Mouse (Mus musculus): ENCODE results near the gene Elmsan1. TPM values are rescaled to one million over a fixed set of nuclear protein-coding genes. Genes with fewer than 3 reads are reported as not detected.

Elmsan1 gene
- polyA plus RNA-seq, 1 experiment: 25.9 TPM

DNA sequence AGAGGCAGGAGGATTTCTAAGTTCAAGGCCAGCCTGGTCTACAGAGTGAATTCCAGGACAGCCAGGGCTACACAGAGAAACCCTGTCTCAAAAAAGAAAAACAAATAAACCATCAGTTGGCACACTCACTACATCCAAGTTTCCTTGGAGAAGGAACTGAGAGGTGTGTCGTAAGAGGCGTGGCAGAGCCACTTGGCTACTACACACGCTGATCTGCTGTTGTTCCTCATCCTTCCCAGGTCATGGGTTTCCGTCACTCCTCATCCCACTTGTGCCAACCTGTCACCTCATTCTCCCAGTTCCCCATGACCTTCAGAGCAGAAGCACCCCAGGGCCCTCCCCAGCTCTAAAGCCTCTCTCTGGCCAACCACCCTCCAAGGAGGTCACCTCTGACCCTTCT is 17.5 kb downstream of the Elmsan1 start:
- Histone ChIP-seq H3K27me3 (ENCODE audit: control insufficient read depth, insufficient read depth, low read length) (no peaks in the 10 kb centered on the region), H3K4me1 (ENCODE audit: control insufficient read depth, insufficient read depth, insufficient read length, low read length) (peaks cover 29% of the 10 kb centered on the region), H3K36me3 (ENCODE audit: control insufficient read depth, insufficient read depth, low read length) (no peaks in the 10 kb centered on the region), H3K4me3 (ENCODE audit: low read depth, low read length) (no peak overlapping the region), H3K27ac (ENCODE audit: insufficient read depth, low read depth, low read length) (no peak overlapping the region)
- 9% methylated on average over 4 of the region's 4 CpGs for WGBS
- no peak for TF ChIP-seq POLR2A (IDR thresholded peaks at IDR 0.05; ENCODE audit: low read depth, low read length)
- no peak for TF ChIP-seq CTCF (IDR thresholded peaks at IDR 0.05; ENCODE audit: extremely low read depth, insufficient read length, insufficient replicate concordance, low read depth, low read length)

DNA sequence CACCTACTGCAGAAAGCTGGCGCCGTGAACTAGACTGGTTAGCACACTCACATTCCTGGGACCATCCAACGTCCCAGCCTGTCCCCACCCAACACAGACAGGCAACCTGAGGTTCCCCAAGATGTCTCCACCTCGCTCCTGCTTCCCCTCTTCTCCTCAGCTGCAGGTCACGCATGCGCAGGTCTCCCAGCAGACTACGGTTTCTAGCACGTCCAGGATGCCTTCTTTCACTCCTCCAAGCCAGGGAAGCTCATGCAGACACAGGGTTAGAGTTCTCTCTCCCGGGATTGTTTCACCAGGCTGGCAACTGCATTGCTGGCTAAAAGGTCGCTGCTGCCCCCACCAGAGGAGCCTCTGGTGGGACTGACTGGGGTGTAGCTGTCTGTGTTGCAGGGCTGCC is 19.8 kb downstream of the Elmsan1 start:
- no peak overlapping the region for H3K4me3 ChIP-seq (ENCODE audit: low read depth, low read length)
- H3K27me3 ChIP-seq (ENCODE audit: control insufficient read depth, insufficient read depth, low read length): no peaks in the 10 kb centered on the region
- no peak overlapping the region for H3K27ac ChIP-seq (ENCODE audit: insufficient read depth, low read depth, low read length)
- TF ChIP-seq CTCF (IDR thresholded peaks at IDR 0.05; ENCODE audit: extremely low read depth, insufficient read length, insufficient replicate concordance, low read depth, low read length): no peak
- no peak for TF ChIP-seq POLR2A (IDR thresholded peaks at IDR 0.05; ENCODE audit: low read depth, low read length)
- H3K4me1 ChIP-seq (ENCODE audit: control insufficient read depth, insufficient read depth, insufficient read length, low read length): peaks cover 23% of the 10 kb centered on the region
- 78% methylated on average over 10 of the region's 10 CpGs for WGBS
- no peaks in the 10 kb centered on the region for H3K36me3 ChIP-seq (ENCODE audit: control insufficient read depth, insufficient read depth, low read length)

DNA sequence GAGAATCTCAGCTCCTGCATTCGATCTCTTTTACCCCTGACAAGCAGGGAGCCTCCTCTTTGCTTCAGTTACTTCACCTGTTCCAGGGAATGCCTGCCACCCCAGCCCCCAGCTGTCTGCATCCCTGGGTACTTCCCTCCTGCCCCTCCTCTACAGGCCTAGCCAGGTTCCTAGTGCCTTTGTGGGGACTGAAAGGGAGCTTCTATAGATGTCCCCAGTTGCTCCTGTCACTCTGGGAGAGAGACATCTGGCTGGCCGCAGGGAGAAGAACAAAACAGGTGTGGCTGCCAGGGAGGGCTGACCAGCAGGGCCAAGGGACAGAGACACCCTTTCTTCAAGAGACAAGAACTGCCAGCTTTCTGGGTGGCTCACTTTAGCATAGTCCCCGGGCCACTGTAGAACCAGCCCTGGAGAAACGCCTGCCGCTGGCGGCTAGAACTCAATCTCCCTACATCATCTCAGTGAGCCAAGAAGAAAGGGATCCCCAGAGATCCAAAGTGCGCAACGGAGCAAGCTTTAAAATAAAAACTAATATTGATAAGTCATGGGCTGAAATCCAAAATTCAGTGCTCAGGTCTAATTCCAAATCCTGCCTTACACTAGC is 20.5 kb downstream of the Elmsan1 start:
- no peaks in the 10 kb centered on the region for H3K27me3 ChIP-seq (ENCODE audit: control insufficient read depth, insufficient read depth, low read length)
- TF ChIP-seq CTCF (IDR thresholded peaks at IDR 0.05; ENCODE audit: extremely low read depth, insufficient read length, insufficient replicate concordance, low read depth, low read length) (no peak), POLR2A (IDR thresholded peaks at IDR 0.05; ENCODE audit: low read depth, low read length) (no peak)
- no peak overlapping the region for H3K4me3 ChIP-seq (ENCODE audit: low read depth, low read length)
- H3K36me3 ChIP-seq (ENCODE audit: control insufficient read depth, insufficient read depth, low read length): no peaks in the 10 kb centered on the region
- peaks cover 17% of the 10 kb centered on the region for H3K4me1 ChIP-seq (ENCODE audit: control insufficient read depth, insufficient read depth, insufficient read length, low read length)
- no peak overlapping the region for H3K27ac ChIP-seq (ENCODE audit: insufficient read depth, low read depth, low read length)
- WGBS: 44% methylated on average over 8 of the region's 8 CpGs

DNA sequence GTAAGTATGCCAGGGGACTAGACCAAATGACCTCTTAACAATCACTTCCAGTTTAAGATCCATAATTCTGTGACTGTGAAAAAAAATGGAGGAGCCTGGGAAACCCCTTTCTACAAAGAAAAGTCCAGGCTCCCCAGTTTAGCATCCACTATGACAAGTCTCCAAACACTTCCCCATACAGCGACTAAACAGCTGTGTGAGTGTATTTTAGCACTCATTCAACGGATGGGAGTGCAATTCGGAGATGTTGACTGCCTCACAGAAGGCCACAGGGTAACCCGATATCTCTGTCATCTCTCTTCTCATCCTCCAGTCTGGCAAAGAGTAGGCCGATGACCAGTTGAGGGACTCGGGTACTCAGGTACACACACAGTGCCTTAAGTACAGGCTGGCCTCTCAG is 23.5 kb downstream of the Elmsan1 start:
- no peak for TF ChIP-seq CTCF (IDR thresholded peaks at IDR 0.05; ENCODE audit: extremely low read depth, insufficient read length, insufficient replicate concordance, low read depth, low read length)
- TF ChIP-seq POLR2A (IDR thresholded peaks at IDR 0.05; ENCODE audit: low read depth, low read length): no peak
- no peaks in the 10 kb centered on the region for H3K36me3 ChIP-seq (ENCODE audit: control insufficient read depth, insufficient read depth, low read length)
- WGBS: 73% methylated on average over 6 of the region's 6 CpGs
- no peak overlapping the region for H3K4me3 ChIP-seq (ENCODE audit: low read depth, low read length)
- H3K27me3 ChIP-seq (ENCODE audit: control insufficient read depth, insufficient read depth, low read length): no peaks in the 10 kb centered on the region
- no peak overlapping the region for H3K27ac ChIP-seq (ENCODE audit: insufficient read depth, low read depth, low read length)
- peaks cover 22% of the 10 kb centered on the region for H3K4me1 ChIP-seq (ENCODE audit: control insufficient read depth, insufficient read depth, insufficient read length, low read length)

DNA sequence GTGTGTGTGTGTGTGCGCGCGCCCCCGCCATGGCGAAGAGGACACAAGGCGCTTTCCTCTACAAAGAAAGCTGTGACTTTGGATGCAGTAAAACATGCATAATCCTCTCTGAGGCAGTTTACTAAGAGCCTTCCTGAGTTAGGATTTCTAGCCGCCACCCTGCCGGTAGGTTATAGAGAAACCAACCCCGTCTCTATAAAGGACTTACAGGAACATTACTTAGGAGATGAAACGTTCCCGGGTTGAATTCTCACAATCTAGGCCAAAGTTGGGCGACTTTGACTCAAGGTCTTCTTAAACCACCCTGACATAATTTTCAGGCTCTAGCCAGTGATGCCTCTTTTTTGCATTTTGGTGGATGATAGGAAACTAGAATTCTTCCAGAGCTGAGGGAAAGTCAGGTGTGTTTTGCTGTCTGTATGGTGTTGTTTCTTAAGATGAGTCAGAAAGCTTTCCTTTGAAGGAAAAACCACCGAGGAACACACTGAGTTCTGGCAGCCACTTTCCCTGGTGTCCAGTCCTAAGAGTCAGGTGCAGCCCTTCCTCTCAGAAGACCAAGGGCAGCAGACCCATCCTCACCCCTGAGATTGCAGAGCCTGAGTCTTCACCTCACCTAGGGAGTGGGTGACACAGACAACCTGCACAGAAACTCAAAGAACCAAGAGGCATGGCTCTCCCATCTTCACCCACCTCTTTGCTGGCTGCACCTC is 24.1 kb downstream of the Elmsan1 start:
- Histone ChIP-seq H3K27ac (ENCODE audit: insufficient read depth, low read depth, low read length) (peak overlapping the region; percentile 77), H3K36me3 (ENCODE audit: control insufficient read depth, insufficient read depth, low read length) (no peaks in the 10 kb centered on the region), H3K4me1 (ENCODE audit: control insufficient read depth, insufficient read depth, insufficient read length, low read length) (peaks cover 28% of the 10 kb centered on the region), H3K4me3 (ENCODE audit: low read depth, low read length) (peak overlapping the region; percentile 64), H3K27me3 (ENCODE audit: control insufficient read depth, insufficient read depth, low read length) (no peaks in the 10 kb centered on the region)
- 4% methylated on average over 13 of the region's 13 CpGs for WGBS
- TF ChIP-seq CTCF (IDR thresholded peaks at IDR 0.05; ENCODE audit: extremely low read depth, insufficient read length, insufficient replicate concordance, low read depth, low read length): no peak

DNA sequence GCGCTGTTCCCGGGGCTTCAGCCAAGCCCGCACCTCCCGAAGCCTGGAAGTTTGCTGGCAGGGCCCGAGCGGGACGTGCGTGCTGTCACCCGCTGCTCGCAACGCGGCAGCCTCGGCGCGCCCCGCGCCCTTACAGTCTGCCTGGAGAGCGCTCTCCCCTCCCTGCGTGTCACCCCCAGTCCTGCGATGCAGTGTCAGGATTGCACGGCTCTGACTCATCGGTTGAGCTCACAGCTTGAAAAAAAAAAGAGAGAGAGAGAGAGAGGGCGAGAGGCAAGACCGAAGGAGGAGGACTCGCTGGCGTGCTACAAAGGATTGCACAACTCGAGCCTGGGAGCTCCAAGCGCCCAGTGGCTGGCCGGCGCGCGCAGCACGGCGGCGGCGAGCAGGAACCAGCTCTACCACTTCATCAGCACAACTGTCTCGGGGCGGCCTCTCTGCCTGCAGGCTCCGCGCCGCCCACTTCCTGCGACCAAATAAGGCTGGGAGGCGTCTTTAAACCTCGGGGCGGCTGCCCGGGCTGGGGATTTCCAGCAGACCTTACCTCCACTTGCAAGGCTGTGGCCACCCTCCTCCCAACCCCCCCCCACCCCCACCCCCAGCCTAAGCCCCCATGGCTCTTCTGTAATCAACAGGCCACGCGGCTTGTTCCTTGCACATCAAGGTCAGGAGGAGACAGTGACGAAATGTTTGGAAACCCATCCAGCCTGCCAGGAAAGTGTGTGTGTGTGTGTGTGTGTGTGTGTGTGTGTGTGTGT is 24.9 kb downstream of the Elmsan1 start:
- H3K27me3 ChIP-seq (ENCODE audit: control insufficient read depth, insufficient read depth, low read length): no peaks in the 10 kb centered on the region
- H3K4me3 ChIP-seq (ENCODE audit: low read depth, low read length): peak overlapping the region; percentile 64
- TF ChIP-seq CTCF (IDR thresholded peaks at IDR 0.05; ENCODE audit: extremely low read depth, insufficient read length, insufficient replicate concordance, low read depth, low read length) (no peak), POLR2A (IDR thresholded peaks at IDR 0.05; ENCODE audit: low read depth, low read length) (peak; percentile 82)
- H3K36me3 ChIP-seq (ENCODE audit: control insufficient read depth, insufficient read depth, low read length): no peaks in the 10 kb centered on the region
- peak overlapping the region; percentile 93 for H3K27ac ChIP-seq (ENCODE audit: insufficient read depth, low read depth, low read length)
- WGBS: under 1% methylated on average over 49 of the region's 49 CpGs
- H3K4me1 ChIP-seq (ENCODE audit: control insufficient read depth, insufficient read depth, insufficient read length, low read length): peaks cover 35% of the 10 kb centered on the region
